Mouse (Mus musculus) lung, embryonic 16.5 days (tissue): Measurements from ENCODE around the gene Erg. TPM values are rescaled to one million over a fixed set of nuclear protein-coding genes. Genes with fewer than 3 reads are reported as not detected.

ENCODE experiments used
- ATAC-seq: fragments of 200-750 bp; cut with Nextera tagmentation; 2 replicates; pipeline ENCODE4 v1.8.0; 2017; ENCODE audit warnings: low read depth, mild to moderate bottlenecking, moderate library complexity
- H3K27ac ChIP-seq: fragments of 300-500 bp; sonication (generic); 2 replicates; pipeline ENCODE4 v1.5.1; 2014; ENCODE audit warnings: mild to moderate bottlenecking, control low read depth, low read length
- H3K27me3 ChIP-seq: fragments of 300-500 bp; sonication (generic); 2 replicates; pipeline ENCODE4 v1.6.1; 2014; ENCODE audit warnings: low read depth, low read length, mixed read lengths; ENCODE audit not compliant: control insufficient read depth, insufficient read depth
- H3K36me3 ChIP-seq: fragments of 300-500 bp; sonication (generic); 2 replicates; pipeline ENCODE4 v1.6.1; 2014; ENCODE audit warnings: low read length; ENCODE audit not compliant: control insufficient read depth, insufficient read depth
- H3K4me1 ChIP-seq: fragments of 300-500 bp; sonication (generic); replicated peaks from 2 replicates; pipeline ENCODE4 v1.6.1; 2014; ENCODE audit warnings: low read length, mixed read lengths; ENCODE audit not compliant: control insufficient read depth, insufficient read depth
- H3K4me2 ChIP-seq: fragments of 300-500 bp; sonication (generic); 2 replicates; pipeline ENCODE4 v1.6.1; 2014; ENCODE audit warnings: low read depth, low read length, control low read depth
- H3K4me3 ChIP-seq: fragments of 300-500 bp; sonication (generic); 2 replicates; pipeline ENCODE4 v1.5.1; 2014; ENCODE audit warnings: mild to moderate bottlenecking, low read length, control low read depth
- H3K9ac ChIP-seq: fragments of 300-500 bp; sonication (generic); 2 replicates; pipeline ENCODE4 v1.6.1; 2014; ENCODE audit warnings: low read length, control low read depth
- H3K9me3 ChIP-seq: fragments of 300-500 bp; sonication (generic); 2 replicates; pipeline ENCODE4 v1.6.1; 2016; ENCODE audit warnings: low read length; ENCODE audit not compliant: control insufficient read depth
- WGBS: fragments of 180-500 bp; shearing (Covaris S2); extraction: QIAGEN DNeasy Blood & Tissue Kit; methylation state at CpG from one replicate; pipeline ENCODE4 v1.1.7; 2014; 5-methylcytosine and 5-hydroxymethylcytosine counted together
- polyA plus RNA-seq: library from polyadenylated mRNA; unstranded; fragments of >200 nt; fragmentation: Nextera tagmentation; extraction: Ambion mirVana; gene quantifications from 2 replicates; pipeline ENCODE4 v1.2.1, GENCODE M21; 2015

The Erg gene
- polyA plus RNA-seq, 1 experiment from 2014 or later, result 11.7 TPM

DNA sequence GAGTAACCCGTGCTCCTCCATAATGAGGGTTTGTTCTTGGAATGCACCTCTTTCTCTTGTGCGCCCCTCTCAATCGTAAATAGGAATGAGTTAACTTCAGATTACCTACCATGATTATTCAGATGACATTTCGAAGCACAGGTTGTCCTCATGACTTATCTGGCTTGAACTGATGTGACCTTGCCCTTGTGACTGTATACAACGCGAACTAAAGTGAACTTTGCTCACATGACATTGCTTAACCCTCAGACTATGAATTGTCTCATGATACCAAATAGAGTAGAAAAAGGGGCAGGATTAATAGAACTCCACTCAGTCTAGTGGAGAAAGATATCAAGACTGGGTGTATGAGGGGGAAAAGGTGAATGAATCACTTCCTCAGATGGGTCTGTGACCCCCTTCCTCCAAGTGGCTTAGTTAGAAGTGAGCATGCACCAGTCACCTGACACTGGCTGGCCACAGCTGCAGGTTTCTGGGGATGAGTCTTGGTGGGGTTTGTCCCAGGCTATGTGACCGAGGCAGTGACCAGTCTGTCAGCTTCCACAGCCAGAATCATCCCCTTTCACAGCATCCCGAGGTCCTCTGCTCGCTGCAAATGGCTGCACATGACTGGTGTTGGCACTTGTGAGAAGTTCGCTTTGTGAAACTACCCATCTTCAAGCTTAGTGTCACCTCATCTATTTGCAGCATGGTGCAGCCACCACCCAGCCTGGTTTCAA lies 89.7 kb downstream of the Erg start:
- no peak overlapping the region for H3K9ac ChIP-seq
- no peak overlapping the region for H3K27ac ChIP-seq
- ATAC-seq, result no peak
- H3K4me1 ChIP-seq, result no peaks in the 10 kb centered on the region
- 73% methylated on average over 10 of the region's 10 CpGs for WGBS
- no peaks in the 10 kb centered on the region for H3K9me3 ChIP-seq
- no peak overlapping the region for H3K4me3 ChIP-seq
- H3K36me3 ChIP-seq, result no peaks in the 10 kb centered on the region
- H3K4me2 ChIP-seq, result no peak overlapping the region
- H3K27me3 ChIP-seq, result no peaks in the 10 kb centered on the region

DNA sequence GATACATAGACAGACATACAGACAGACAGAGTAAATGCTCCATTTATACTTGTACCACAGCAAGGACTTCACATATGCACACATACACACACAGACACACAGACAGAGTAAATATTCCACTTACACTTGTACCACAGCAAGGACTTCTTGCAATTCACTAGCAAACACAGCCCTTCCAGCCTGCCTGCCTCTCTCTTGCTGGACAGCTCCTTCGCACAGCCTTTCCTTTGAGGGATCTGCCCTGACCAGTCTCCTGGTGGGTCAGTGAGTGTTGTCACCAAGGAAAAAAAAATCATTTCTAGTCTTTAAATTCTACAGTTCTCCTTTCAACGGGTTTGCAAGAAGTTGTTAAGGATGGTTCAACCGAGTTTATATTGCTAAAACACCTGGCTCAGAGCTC lies 92.3 kb downstream of the Erg start:
- Histone ChIP-seq H3K4me1 (no peaks in the 10 kb centered on the region), H3K9ac (no peak overlapping the region), H3K27me3 (no peaks in the 10 kb centered on the region), H3K36me3 (no peaks in the 10 kb centered on the region), H3K9me3 (no peaks in the 10 kb centered on the region), H3K4me2 (no peak overlapping the region), H3K4me3 (no peak overlapping the region), H3K27ac (no peak overlapping the region)
- no peak for ATAC-seq
- WGBS, result 29% methylated on average over 3 of the region's 3 CpGs

DNA sequence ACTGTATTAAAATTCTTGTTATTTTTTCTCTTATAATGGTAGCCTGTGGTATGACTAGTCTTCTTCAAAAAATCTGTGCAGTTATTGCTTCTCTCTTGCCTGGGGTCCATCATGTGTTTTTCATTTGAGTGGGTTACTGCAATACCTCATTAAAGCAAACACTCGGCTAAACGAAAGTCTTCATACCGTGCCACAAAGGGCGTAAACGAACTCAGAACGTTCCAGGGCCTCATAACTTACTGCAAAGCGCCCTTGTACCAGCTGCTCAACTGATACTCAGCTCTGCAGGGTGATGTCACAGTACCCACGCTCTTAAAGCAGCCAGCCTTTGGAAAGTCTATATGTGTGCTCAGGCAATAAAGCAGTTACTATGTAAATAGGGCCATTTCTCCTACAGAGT lies 93.1 kb downstream of the Erg start:
- Histone ChIP-seq H3K4me1 (no peaks in the 10 kb centered on the region), H3K4me2 (no peak overlapping the region), H3K9ac (no peak overlapping the region), H3K27ac (no peak overlapping the region), H3K36me3 (no peaks in the 10 kb centered on the region), H3K4me3 (no peak overlapping the region), H3K9me3 (no peaks in the 10 kb centered on the region), H3K27me3 (no peaks in the 10 kb centered on the region)
- 77% methylated on average over 8 of the region's 8 CpGs for WGBS
- no peak for ATAC-seq

DNA sequence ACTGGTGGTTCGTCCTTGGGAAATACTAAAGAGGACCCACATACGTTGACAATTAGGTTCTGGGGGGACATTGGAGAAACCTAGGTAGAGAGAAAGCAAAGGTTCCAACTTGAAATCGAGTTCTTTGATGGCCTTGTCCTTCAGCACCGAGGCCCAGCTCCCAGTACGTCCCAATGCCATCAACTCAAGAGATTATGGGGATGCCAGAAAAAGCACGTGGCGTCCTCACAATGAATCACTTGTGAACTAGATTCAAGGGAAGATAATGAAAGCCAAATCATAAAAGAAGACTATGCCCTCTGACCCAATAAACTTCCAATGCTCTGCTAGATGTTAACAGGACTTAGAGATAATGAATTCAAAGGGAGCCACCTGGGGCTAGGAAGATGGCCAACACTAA lies 94.2 kb downstream of the Erg start:
- no peak for ATAC-seq
- no peaks in the 10 kb centered on the region for H3K9me3 ChIP-seq
- no peak overlapping the region for H3K9ac ChIP-seq
- H3K4me3 ChIP-seq, result no peak overlapping the region
- WGBS, result 74% methylated on average over 7 of the region's 7 CpGs
- H3K36me3 ChIP-seq, result no peaks in the 10 kb centered on the region
- H3K4me2 ChIP-seq, result no peak overlapping the region
- no peak overlapping the region for H3K27ac ChIP-seq
- H3K4me1 ChIP-seq, result no peaks in the 10 kb centered on the region
- no peaks in the 10 kb centered on the region for H3K27me3 ChIP-seq

DNA sequence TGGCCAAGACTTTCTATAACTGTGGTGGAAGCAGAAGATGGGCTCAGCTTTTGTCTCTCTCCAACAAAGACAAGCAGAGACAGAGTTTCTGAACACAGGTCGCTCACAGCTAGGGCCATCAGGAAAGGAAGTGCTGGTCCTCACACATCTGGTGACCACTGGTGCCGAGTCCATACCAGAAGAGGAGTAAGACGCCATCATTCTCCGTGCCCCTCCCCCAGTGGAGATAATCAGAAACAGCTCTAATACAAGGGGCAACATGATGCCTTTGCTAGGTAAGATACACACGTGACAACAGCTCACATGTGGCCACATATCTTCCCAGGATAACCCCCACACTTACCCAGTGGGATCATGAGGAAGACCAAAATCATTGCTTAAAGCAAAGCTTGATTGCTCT lies 96.0 kb downstream of the Erg start:
- H3K4me1 ChIP-seq, result no peaks in the 10 kb centered on the region
- no peak overlapping the region for H3K4me2 ChIP-seq
- no peak for ATAC-seq
- no peak overlapping the region for H3K9ac ChIP-seq
- WGBS, result 60% methylated on average over 5 of the region's 5 CpGs
- no peaks in the 10 kb centered on the region for H3K27me3 ChIP-seq
- H3K36me3 ChIP-seq, result no peaks in the 10 kb centered on the region
- no peak overlapping the region for H3K27ac ChIP-seq
- no peaks in the 10 kb centered on the region for H3K9me3 ChIP-seq
- H3K4me3 ChIP-seq, result no peak overlapping the region

DNA sequence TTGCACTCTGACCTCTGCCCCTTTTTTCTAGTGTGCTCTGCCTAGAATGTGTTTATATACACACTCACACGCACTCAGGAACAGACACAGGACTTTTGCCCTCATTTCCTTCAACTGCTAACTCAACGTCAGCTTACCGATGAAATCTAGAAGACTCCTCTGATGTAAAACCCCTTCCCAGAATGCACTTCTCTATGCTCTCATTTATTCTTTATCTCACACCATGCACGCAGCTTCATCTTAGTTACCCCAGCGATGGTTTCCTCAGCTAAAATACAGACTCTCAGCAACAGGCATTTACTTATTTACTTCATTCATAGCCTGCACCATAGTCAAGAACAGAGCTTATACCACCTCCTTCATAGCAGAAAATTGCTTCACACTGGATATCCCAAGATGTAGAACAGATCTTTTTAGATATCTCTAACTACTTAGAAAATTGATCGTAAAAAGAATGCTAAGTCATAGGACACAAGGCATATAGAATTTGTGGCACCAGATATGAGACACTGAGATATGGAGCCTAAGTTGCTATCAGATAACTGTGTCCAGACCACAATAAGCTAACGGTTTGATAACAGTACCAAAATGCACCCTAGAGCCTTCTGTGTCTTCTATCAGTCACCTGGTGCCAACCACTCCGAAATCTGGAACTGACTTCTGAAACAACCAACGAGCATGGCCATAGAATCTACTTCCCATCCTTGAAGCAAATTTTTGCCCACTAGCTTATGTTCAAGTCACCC lies 98.6 kb downstream of the Erg start:
- H3K4me3 ChIP-seq, result no peak overlapping the region
- 54% methylated on average over 9 of the region's 9 CpGs for WGBS
- no peaks in the 10 kb centered on the region for H3K9me3 ChIP-seq
- no peaks in the 10 kb centered on the region for H3K27me3 ChIP-seq
- H3K36me3 ChIP-seq, result no peaks in the 10 kb centered on the region
- ATAC-seq, result no peak
- no peak overlapping the region for H3K9ac ChIP-seq
- H3K4me1 ChIP-seq, result no peaks in the 10 kb centered on the region
- H3K27ac ChIP-seq, result no peak overlapping the region
- H3K4me2 ChIP-seq, result no peak overlapping the region

DNA sequence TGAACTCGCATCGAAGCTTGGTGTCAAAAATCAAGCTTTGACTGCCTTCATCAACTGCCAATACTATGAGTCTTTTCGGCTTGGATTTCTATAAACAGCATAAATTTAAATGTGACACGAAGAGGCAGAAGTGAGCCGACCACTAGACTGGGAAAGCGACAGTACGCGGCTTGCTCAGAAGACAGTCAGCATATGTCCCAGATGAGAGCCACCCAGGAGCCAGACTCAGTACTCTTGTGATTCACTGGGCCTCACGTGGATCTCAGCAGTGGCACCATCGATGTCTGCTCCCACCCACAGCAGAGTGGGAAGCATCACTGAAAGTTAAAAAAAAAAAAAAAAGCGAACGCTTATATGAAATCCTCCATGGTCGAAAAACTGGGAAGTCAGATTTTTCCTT lies 105.2 kb downstream of the Erg start:
- Histone ChIP-seq H3K36me3 (no peaks in the 10 kb centered on the region), H3K9ac (no peak overlapping the region), H3K27ac (no peak overlapping the region), H3K4me1 (no peaks in the 10 kb centered on the region), H3K4me3 (no peak overlapping the region), H3K27me3 (no peaks in the 10 kb centered on the region), H3K4me2 (no peak overlapping the region), H3K9me3 (no peaks in the 10 kb centered on the region)
- 80% methylated on average over 13 of the region's 13 CpGs for WGBS
- ATAC-seq, result no peak

DNA sequence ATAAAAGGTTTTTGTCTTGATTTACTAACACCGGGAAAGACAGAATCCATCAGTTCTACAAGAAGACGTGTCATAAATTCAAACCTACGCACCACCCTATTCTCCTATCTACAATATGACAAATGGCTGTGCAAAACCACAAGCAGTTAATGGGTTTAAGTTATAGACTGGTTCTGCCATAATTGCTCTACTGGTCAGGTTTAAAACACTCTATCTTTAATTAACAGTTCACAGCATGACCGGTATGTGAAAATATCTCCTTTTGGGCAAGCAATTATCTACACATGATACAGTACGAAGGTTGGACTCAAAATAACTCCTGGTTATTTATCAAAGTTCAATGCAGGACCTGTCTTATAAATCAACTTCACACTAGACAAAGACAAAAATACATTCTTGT lies 107.8 kb downstream of the Erg start:
- H3K4me3 ChIP-seq, result no peak overlapping the region
- no peaks in the 10 kb centered on the region for H3K4me1 ChIP-seq
- no peak overlapping the region for H3K4me2 ChIP-seq
- no peak overlapping the region for H3K9ac ChIP-seq
- no peaks in the 10 kb centered on the region for H3K27me3 ChIP-seq
- no peak for ATAC-seq
- 82% methylated on average over 5 of the region's 5 CpGs for WGBS
- H3K27ac ChIP-seq, result no peak overlapping the region
- H3K36me3 ChIP-seq, result no peaks in the 10 kb centered on the region
- H3K9me3 ChIP-seq, result no peaks in the 10 kb centered on the region; the same call in 1 of the 2 replicates

DNA sequence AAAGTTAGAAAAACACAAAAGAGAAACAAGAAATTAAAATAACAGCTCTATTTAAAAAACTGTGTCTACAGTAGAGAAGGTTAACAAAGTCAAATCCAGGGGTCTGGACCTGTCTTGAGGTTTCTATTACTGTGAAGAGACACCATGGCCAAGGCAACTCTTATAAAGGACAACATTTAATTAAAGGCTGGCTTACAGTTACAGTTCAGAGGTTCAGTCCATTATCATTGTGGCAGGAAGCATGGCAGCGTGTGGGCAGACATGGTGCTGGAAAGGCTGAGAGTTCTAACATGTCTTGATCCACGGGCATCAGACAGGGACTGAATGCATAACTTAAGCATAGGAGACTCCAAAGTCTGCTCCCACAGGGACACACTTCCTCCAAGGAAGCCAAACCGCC lies 111.4 kb downstream of the Erg start:
- H3K27ac ChIP-seq, result no peak overlapping the region
- H3K4me2 ChIP-seq, result no peak overlapping the region
- H3K9ac ChIP-seq, result no peak overlapping the region
- H3K27me3 ChIP-seq, result no peaks in the 10 kb centered on the region
- no peak for ATAC-seq
- 70% methylated on average over 3 of the region's 3 CpGs for WGBS
- H3K4me1 ChIP-seq, result no peaks in the 10 kb centered on the region
- no peak overlapping the region for H3K4me3 ChIP-seq
- no peaks in the 10 kb centered on the region for H3K36me3 ChIP-seq
- H3K9me3 ChIP-seq, result no peaks in the 10 kb centered on the region; the same call in 1 of the 2 replicates
